Mouse (Mus musculus) spleen, adult 2 months (tissue): ENCODE results near the gene Kmt2e.

Experiments
- CTCF ChIP-seq: fragments of 200-500 bp; IDR thresholded peaks from 2 replicates; pipeline ENCODE4 v1.5.1; 2011; ENCODE audit warnings: mild to moderate bottlenecking, inconsistent platforms; ENCODE audit not compliant: insufficient read depth, insufficient read length, insufficient replicate concordance; ENCODE audit errors: extremely low read depth
- POLR2A ChIP-seq: fragments of 200-500 bp; IDR thresholded peaks from 2 replicates; pipeline ENCODE4 v1.6.1; 2011; ENCODE audit warnings: low read depth, low read length, inconsistent platforms

DNA sequence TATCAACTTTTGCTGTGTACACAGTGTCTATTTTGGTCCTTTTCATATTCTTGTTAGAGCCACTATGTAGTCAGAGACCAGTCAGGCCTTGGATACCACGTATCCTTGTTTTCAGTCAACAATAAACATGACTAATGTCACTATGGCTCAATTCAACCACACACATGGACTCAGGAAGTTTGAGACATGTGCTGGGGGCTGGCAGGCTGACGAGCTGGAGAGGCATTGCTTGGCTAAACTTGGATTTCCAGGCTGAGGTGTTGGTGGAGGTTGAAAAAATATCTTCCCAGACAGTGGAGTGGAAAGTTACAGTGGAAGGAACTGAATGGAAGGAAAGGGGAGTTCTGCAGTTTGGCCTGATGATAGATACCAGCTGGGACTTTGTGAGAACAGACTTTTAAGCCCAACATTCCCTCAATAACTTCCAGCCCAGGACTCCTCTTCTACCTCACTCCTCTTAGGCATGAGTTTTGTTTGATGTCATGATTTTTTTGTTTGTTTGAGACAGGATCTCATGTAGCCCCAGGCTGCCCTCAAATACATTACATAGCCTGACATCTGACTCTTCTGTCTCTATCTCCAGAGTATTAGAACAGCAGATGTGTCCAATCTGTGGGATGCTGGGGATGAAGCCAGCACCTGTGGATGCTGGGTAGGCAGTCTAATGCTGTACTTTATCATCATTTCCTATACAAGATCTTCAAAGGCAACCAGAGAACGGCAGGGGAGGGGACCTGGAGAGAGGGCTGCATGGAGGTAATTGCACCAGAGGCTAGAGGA lies 39.7 kb upstream of the Kmt2e start:
- TF ChIP-seq CTCF, result no peak
- no peak for TF ChIP-seq POLR2A
